Mouse (Mus musculus) layer of hippocampus, adult 9-10 months (tissue): ENCODE data around the gene Gle1.
"Not testable (repeated sequence)": the region's sequence is repeated elsewhere in the genome, so short reads cannot be mapped to it uniquely, and the experiment has no call there.

Source experiments
- DNase-seq: peaks from one replicate; pipeline ENCODE4 v3.0.0; 2022; ENCODE audit warnings: low spot score

Gene Gle1

GRCm38 (mm10) chr2:29934906-29935599, at the start of gene Gle1:
TSS of gene Gle1 (plus strand) at chr2:29935426.
- DNase-seq = peak; percentile 88

GRCm38 (mm10) chr2:29886659-29887292, 48.5 kb upstream of the Gle1 start:
- not testable (repeated sequence) for DNase-seq

- DNase-seq = peak; percentile 99
Observed at GRCm38 (mm10) chr2:29889066-29889944, 45.9 kb upstream of the Gle1 start, which contains the start of gene Odf2. TSS of gene Odf2 (plus strand) at chr2:29889221.

GRCm38 (mm10) chr2:29889991-29890833, 45.0 kb upstream of the Gle1 start:
- DNase-seq = peak; percentile 48

GRCm38 (mm10) chr2:29891773-29892172, 43.5 kb upstream of the Gle1 start:
- DNase-seq = no peak

GRCm38 (mm10) chr2:29896071-29896470, 39.2 kb upstream of the Gle1 start:
- DNase-seq = no peak

- DNase-seq = no peak
Observed at GRCm38 (mm10) chr2:29897366-29897765, 37.9 kb upstream of the Gle1 start.

- no peak for DNase-seq
Observed at GRCm38 (mm10) chr2:29898081-29898480, 37.1 kb upstream of the Gle1 start.

- DNase-seq = no peak
Observed at GRCm38 (mm10) chr2:29902194-29902593, 33.0 kb upstream of the Gle1 start.

- DNase-seq = not testable (repeated sequence)
Observed at GRCm38 (mm10) chr2:29908171-29908570, 27.1 kb upstream of the Gle1 start.

GRCm38 (mm10) chr2:29910042-29910441, 25.2 kb upstream of the Gle1 start:
- no peak for DNase-seq

- DNase-seq = no peak
Observed at GRCm38 (mm10) chr2:29917621-29918020, 17.6 kb upstream of the Gle1 start.

GRCm38 (mm10) chr2:29922011-29922410, 13.2 kb upstream of the Gle1 start:
- no peak for DNase-seq

- DNase-seq = no peak
Observed at GRCm38 (mm10) chr2:29926542-29926941, 8.7 kb upstream of the Gle1 start.

GRCm38 (mm10) chr2:29930506-29930905, 4.7 kb upstream of the Gle1 start:
- peak; percentile 18 for DNase-seq

- DNase-seq = no peak
Observed at GRCm38 (mm10) chr2:29931194-29931593, 4.0 kb upstream of the Gle1 start.

- no peak for DNase-seq
Observed at GRCm38 (mm10) chr2:29940073-29940472, 4.8 kb downstream of the Gle1 start.

- no peak for DNase-seq
Observed at GRCm38 (mm10) chr2:29940826-29941225, 5.6 kb downstream of the Gle1 start.

- DNase-seq = no peak
Observed at GRCm38 (mm10) chr2:29944723-29945122, 9.5 kb downstream of the Gle1 start.

- DNase-seq = no peak
Observed at GRCm38 (mm10) chr2:29948896-29949295, 13.7 kb downstream of the Gle1 start.

GRCm38 (mm10) chr2:29961246-29961645, 26.0 kb downstream of the Gle1 start:
- no peak for DNase-seq
